Mouse (Mus musculus): ENCODE measurements around the gene Phlpp1.
A peak's percentile ranks its signal among the peaks of the same experiment; 100 is the strongest.
"Not testable (repeated sequence)": the region's sequence is repeated elsewhere in the genome, so short reads cannot be mapped to it uniquely, and the experiment has no call there.

Gene Phlpp1

DNA sequence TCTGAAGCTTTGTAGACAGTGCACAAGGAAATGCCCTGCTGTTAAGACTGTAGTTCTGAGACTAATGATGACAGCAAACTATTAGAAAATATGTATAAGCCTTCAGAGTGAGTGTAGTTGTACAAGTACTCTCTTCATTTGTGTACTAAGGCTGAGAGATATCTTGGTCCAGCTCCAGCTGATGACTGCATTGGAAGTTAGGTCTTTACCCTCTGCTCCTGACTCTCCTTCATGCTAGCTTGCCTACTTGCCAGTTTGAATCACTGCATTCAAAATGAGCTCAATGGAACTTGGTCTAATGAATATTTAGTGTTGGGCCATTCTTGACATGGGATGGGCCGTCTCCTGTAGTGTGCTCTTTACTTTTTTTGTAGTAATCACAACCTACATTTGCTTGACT lies 71.8 kb downstream of the Phlpp1 start:
- DNase-seq (ENCODE audit: low read depth, low spot score) = no peak

DNA sequence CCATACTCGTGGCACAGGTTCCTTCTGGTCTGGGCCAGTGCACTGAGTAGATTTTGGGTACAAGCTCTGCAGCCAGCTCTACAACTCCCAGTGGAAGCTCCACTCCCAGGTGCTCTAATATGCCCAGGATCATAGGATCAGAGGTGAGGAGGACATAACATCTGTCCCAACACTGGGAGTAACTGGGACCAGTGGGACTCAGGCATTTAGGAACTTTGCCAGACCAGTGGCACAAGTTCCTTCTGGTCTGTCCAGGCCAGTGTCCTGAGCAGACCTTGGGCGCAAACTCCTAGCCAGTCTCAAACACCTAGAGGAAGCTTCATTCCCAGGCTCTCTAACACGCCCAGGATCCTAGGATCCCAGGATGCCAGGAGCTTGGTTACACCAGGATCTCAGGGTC lies 72.7 kb downstream of the Phlpp1 start:
- no peak for DNase-seq (ENCODE audit: low read depth, low spot score)

DNA sequence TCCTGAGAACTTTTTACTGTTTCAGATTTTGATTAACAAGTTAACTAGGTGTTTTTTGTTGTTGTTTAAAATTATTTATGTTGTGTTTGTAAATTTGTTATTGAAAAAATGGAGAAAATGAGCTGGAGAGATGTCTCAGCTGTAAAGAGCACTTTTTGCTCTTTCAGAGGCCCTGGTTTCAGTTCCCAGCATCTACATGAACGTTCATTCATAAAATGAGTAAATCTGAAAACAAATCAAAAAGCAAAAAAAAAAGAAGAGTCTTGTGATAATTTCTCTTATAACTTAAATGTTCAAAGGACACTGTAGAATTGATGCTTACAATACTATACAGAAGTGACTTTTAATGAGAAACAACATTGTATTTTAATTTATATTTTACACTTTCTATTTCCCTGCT lies 82.5 kb downstream of the Phlpp1 start:
- DNase-seq (ENCODE audit: low read depth, low spot score) = no peak

DNA sequence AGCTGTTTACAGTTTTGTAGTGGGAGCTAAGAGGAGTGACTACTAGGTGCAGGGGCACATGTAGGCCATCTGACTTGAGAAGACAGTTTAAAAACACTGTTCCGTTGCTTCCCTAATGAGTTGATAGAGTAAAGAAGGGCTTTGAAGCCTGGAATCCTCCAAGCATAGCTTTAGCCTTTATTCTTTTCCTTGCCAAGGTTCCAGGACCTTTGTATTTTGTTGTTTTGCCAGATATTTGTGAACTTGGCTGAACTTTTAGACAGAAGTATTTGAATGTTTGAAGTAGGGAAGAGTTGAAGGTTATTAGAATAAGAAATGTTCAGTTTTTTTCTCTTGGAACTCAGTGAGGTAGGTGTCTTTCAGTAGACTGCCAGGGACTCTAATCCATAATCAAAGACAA lies 85.6 kb downstream of the Phlpp1 start:
- no peak for DNase-seq (ENCODE audit: low read depth, low spot score)

- DNase-seq (ENCODE audit: low read depth, low spot score) = no peak
Observed at GRCm38 (mm10) chr1:106268028-106268799, 96.7 kb downstream of the Phlpp1 start.

GRCm38 (mm10) chr1:106269337-106269736 lies 97.8 kb downstream of the Phlpp1 start:
- DNase-seq (ENCODE audit: low read depth, low spot score) = no peak

- no peak for DNase-seq (ENCODE audit: low read depth, low spot score)
Observed at GRCm38 (mm10) chr1:106272916-106273315, 101.4 kb downstream of the Phlpp1 start.

DNA sequence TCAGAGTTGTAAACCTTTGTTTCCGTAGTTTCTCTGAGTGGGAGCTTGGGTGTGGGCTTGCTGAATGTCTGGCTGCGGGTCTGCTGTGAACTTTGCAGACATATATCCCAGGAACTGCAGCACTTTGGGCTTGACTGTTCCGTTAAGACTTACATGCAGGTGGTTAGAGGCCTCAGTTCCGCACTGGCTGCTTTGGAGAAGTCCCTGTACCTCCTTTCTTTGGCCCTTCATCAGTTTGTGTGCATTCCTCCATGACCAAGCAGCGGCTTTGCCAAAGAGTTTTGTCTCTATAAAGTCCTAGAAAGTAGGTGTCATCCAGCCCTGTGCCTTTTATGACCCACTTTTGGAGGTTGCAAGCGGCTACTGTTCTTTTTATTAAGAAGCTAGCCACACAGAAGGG lies 102.2 kb downstream of the Phlpp1 start:
- no peak for DNase-seq (ENCODE audit: low read depth, low spot score)

DNA sequence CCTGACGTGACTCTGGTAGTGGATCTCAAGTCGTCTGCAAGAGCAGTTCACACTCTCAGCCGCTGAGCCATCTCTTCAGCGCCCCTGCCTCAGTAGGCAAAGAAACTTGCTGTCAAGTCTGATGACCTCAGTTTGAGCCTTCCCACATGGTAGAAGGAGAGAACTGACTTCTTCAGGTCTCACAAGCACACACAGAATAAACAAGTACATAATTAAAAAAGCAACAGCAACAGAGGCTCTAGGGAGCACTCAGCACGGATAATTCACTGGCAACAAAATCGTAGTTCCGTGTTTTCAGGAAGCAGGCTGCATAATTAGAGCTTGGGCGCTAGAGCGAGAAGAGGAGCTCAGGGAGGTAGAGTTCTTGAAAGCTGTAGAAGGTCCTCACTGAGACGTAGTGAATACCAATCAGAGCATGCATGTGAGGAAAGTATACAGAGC lies 103.0 kb downstream of the Phlpp1 start:
- DNase-seq (ENCODE audit: low read depth, low spot score) = no peak

GRCm38 (mm10) chr1:106275142-106275541 lies 103.6 kb downstream of the Phlpp1 start:
- no peak for DNase-seq (ENCODE audit: low read depth, low spot score)

DNA sequence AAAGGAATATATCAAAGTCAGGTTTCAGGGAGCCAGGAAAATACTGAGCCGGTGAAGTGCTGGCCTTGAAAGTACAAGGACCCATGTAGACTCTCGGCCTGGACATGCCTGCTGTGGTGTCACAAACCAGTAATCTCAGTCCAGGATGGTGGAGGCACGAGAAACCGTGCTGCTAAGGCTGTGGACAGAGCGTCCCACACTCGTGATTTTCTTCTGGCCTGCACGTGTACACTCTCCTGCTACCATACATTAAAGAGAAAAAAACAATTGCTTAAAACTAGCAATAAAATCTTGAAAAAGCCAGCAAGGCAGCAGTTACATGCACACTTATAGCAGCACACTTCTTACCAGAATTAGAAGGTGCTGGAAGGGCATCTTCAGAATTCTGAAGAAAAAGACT lies 104.2 kb downstream of the Phlpp1 start:
- DNase-seq (ENCODE audit: low read depth, low spot score) = no peak

DNA sequence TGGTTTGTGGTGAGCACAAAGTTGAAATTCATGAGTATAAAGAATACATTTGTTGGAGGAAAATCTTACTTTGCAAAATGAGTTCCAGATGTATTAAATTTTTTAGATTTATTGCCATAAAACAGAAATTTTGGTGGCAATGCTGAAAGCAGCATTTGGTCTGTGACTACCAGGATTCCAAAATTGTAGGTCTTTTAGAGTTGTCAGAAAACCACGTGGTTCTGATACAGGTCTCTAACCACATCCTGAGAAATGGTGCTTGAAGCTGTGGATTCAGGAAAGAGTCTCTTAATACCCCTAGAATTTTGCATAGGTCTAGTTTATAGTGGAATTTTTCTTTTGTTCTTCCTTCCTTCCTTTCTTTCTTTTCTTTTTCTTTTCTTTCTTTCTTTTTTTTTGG lies 105.3 kb downstream of the Phlpp1 start:
- no peak for DNase-seq (ENCODE audit: low read depth, low spot score)

DNA sequence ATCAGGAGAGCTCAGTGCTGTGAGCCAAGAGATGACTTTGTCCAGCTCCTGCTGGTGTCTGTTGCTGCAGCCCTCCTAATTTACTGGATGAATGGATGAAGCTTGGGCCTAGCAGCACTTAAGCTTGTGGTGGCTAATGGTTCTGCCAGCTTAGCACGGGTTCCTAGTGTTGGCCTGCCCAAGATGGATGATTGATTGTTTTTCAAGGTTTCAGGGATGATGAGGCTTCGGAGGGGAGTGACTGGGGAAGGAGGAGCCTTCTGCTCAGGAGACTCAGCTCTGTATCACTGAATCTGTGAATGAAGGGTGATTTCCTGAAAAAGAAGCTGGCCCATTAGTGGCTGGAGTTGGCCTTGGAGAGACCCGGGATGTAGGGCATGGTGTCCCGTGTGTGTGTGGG lies 105.7 kb downstream of the Phlpp1 start:
- no peak for DNase-seq (ENCODE audit: low read depth, low spot score)

DNA sequence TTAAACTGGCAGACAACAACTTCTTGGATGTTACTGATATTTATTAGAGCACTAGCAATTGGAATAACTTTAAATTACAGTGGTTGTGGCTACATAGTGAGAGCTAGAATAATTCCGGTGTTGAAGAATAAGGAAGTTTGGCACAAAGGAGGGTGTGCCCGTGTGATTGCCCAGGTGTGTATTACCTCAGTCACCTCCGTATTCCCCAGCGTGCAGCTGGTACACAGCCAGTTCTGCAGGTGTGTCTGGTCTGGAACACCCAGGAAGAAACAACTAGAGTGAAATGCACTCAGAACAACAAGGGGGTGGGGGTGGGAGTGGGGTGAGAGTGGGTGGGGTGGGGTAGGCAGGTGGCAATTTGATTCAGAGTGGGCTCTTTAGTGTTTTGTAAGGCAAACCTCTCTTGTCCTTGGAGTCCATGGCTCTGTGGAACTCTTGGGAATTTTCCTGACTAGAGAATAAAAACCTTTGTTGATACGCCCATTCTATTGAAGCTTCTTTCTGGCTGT lies 107.1 kb downstream of the Phlpp1 start:
- DNase-seq (ENCODE audit: low read depth, low spot score) = peak; percentile 71

DNA sequence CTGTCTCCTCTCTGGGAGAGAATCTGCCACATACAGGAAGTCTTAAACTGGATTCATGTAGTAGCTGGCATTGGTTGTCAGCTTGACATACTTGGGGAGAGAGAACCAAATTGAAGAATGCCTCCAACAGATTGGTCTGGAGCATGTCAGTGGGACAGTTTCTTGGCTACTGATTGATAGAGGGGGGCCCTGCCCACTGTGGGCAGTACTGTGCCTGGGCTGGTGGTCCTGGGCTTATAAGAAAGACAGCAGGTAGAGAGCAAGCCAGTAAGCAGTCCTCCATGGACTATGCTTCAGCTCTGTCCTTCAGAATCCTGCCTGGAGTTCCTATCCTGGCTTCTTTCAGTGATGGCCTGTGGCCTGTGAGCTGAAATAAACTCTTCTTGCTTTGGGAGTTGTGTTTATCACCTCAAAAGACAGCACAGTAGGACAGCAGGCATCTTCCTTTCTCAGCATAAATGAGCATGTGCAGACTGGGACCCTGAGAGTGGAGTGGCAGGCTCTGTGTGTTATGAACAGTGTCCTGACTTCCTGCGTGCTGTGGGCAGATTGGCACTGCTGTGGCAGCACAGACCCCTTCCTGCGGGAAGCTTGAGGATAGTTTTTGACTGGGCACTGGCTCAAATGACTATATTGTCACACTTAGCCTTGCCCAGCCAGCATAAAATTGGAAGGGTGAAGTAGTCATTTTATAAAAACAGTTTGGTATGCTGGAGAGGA lies 108.0 kb downstream of the Phlpp1 start:
- no peak for DNase-seq (ENCODE audit: low read depth, low spot score)

GRCm38 (mm10) chr1:106280171-106280913 lies 108.8 kb downstream of the Phlpp1 start:
- no peak for DNase-seq (ENCODE audit: low read depth, low spot score)

DNA sequence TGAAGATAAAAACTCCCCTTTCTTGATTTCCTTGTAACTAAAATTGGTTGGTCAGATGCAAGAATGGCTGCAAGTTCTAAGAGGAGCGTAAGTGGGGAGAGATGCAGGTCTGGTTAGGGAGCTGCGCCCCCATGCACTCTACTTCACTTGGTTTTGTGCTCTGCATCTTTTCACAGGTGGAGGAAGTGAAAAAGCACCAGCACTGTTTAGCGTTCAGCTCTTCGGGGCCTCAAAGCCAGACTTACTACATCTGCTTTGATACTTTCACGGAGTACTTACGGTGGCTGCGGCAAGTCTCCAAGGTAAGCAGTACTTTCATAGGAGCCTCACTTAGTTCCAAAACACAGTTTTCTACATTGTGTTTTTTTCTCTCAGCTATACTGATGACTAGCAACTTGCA lies 115.3 kb downstream of the Phlpp1 start:
- no peak for DNase-seq (ENCODE audit: low read depth, low spot score)

DNA sequence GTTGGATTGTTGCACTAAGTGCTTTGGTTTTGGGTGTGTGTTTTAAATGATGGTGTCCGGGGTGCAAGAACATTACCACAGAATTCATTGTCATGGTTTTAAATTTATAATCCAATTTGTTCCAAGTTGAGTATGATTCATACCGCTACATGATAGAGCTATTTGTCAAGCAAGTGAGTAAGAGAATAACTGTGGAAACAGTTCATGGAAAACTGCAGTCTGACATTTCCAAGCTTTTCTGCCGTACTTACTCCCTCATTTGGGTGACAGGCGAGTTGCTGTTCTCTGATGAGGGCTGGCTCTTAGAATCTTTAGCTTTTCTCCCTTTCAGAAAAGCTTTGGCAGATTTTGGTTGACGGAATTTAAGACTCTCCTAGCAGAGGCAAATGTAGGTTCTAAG lies 117.5 kb downstream of the Phlpp1 start:
- DNase-seq (ENCODE audit: low read depth, low spot score) = no peak

- no peak for DNase-seq (ENCODE audit: low read depth, low spot score)
Observed at GRCm38 (mm10) chr1:106289580-106289979, 118.0 kb downstream of the Phlpp1 start.

DNA sequence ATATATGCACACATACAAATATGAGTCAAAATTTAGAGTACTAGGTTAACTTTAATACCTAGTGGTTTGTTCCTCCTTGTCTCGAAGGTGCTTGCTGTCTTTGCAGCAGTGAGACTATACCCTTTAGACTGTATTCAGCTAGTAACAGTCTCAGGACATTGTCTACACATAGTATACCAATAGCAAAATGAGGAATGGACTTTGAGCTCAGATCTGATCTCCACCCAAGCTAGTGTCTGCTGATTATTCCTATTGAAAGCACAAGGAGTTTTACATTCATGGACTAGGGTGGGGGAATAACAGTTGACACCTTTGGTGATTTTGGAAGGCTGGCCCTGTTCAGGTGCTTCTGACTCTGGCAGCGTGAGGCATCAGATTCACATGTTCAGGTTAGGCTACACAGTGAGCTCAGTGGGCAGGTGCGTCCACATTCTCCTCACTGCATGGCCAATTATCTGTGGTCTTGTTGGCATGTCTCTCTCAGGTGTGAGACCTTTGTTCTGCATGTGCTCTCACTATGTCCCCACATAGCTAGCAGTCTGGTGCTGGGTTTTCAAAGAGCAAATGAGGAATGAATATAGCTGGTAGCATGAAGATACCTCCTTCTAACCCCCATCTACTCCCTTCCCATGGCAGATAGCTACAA lies 138.0 kb downstream of the Phlpp1 start:
- DNase-seq (ENCODE audit: low read depth, low spot score) = no peak

DNA sequence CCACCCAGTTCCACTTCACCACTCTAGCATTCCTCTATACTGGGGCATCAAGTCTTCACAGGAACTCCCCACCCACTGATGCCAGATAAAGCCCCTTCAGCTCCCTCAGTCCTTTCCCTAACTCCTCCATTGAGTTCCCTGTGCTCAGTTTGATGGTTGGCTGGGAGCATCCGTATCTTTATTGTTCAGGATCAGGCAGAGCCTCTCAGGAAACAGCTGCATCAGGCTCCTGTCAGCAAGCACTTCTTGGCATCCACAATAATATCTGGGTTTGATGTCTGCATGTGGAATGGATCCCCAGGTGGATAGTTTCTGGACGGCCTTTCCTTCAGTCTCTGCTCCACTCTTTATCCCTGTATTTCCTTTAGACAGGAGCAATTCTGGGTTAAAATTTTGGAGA lies 138.7 kb downstream of the Phlpp1 start:
- no peak for DNase-seq (ENCODE audit: low read depth, low spot score)

DNA sequence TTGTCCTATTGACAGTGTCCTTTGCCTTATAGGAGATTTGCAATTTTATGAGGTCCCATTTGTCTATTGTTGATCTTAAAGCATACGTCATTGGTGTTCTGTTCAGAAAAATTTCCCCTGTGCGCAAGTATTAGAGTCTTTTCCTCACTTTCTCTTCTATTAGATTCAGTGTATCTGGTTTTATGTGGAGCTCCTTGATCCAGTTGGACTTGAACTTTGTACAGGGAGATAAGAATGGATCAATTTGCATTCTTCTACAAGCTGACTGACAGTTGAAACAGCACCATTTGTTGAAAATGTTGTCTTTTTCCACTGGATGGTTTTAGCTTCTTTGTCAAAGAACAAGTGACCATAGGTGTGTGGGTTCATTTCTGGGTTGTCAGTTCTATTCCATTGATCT lies 140.3 kb downstream of the Phlpp1 start:
- DNase-seq (ENCODE audit: low read depth, low spot score) = not testable (repeated sequence)
